Mouse (Mus musculus) neural tube, embryonic 11.5 days (tissue): Measurements from ENCODE around the gene Gpam. TPM values are rescaled to one million over a fixed set of nuclear protein-coding genes. Genes with fewer than 3 reads are reported as not detected.
"Not testable (repeated sequence)": the region's sequence is repeated elsewhere in the genome, so short reads cannot be mapped to it uniquely, and the experiment has no call there.

Experiments used
- ATAC-seq: fragments of 200-750 bp; cut with Nextera tagmentation; 2 replicates; pipeline ENCODE4 v1.8.0; 2017; ENCODE audit warnings: moderate number of reproducible peaks, mild to moderate bottlenecking, moderate TSS enrichment, moderate library complexity; ENCODE audit not compliant: insufficient read depth, low FRiP score, low TSS enrichment
- DNase-seq: peaks from one replicate; pipeline ENCODE4 v3.0.0-alpha.2; 2015; ENCODE audit warnings: low spot score
- H3K27ac ChIP-seq: fragments of 300-500 bp; sonication (generic); 2 replicates; pipeline ENCODE4 v1.5.1; 2014; ENCODE audit warnings: low read depth, mild to moderate bottlenecking, low read length
- H3K27me3 ChIP-seq: fragments of 300-500 bp; sonication (generic); 2 replicates; pipeline ENCODE4 v1.6.1; 2014; ENCODE audit warnings: mild to moderate bottlenecking, low read length, mixed read lengths; ENCODE audit not compliant: control insufficient read depth, insufficient read depth
- H3K36me3 ChIP-seq: fragments of 300-500 bp; sonication (generic); 2 replicates; pipeline ENCODE4 v1.6.1; 2014; ENCODE audit warnings: mild to moderate bottlenecking, low read length, moderate library complexity, mixed read lengths; ENCODE audit not compliant: control insufficient read depth, insufficient read depth
- H3K4me1 ChIP-seq: fragments of 300-500 bp; sonication (generic); 2 replicates; pipeline ENCODE4 v1.6.1; 2014; ENCODE audit warnings: low read length, mixed read lengths; ENCODE audit not compliant: control insufficient read depth, insufficient read depth
- H3K4me2 ChIP-seq: fragments of 300-500 bp; sonication (generic); 2 replicates; pipeline ENCODE4 v1.6.1; 2014; ENCODE audit warnings: low read depth, mild to moderate bottlenecking, moderate library complexity
- H3K4me3 ChIP-seq: fragments of 300-500 bp; sonication (generic); 2 replicates; pipeline ENCODE4 v1.5.1; 2014; ENCODE audit warnings: low read depth, low read length
- H3K9ac ChIP-seq: fragments of 300-500 bp; sonication (generic); 2 replicates; pipeline ENCODE4 v1.6.1; 2014; ENCODE audit warnings: mild to moderate bottlenecking, low read length
- H3K9me3 ChIP-seq: fragments of 300-500 bp; sonication (generic); 2 replicates; pipeline ENCODE4 v1.6.1; 2016; ENCODE audit warnings: low read length; ENCODE audit not compliant: control insufficient read depth
- WGBS: fragments of 180-500 bp; shearing (Covaris S2); extraction: QIAGEN DNeasy Blood & Tissue Kit; methylation state at CpG from one replicate; pipeline ENCODE4 v1.1.7; 2014; 5-methylcytosine and 5-hydroxymethylcytosine counted together
- polyA plus RNA-seq: library from polyadenylated mRNA; unstranded; fragments of >200 nt; fragmentation: Nextera tagmentation; extraction: Ambion mirVana; gene quantifications from 2 replicates; pipeline ENCODE4 v1.2.1, GENCODE M21; 2014

Gpam gene
- polyA plus RNA-seq, 1 experiment from 2014 or later = 20.4 TPM

DNA sequence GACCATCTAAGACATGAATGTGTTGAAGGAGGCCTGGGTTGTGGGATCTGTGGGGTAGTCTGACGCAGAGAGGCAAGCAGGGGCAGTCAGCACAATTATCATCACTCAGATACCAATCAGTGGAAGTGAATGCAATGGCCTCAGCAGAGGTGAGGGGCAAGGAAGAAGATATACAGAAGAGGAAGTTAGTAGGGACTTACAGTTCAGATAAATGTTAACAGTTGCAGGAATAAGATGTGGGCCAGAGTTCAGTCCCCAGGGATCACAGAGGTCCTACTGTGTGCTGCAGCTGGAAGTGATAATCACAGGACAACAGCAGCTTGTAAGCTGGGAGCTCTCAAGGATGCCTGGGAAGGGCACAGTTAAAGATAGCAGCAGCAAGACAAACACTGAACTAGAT lies 37.1 kb upstream of the Gpam start:
- no peaks in the 10 kb centered on the region for H3K4me1 ChIP-seq
- no peak overlapping the region for H3K4me2 ChIP-seq
- H3K9ac ChIP-seq = no peak overlapping the region
- no peak overlapping the region for H3K27ac ChIP-seq
- no peaks in the 10 kb centered on the region for H3K27me3 ChIP-seq
- no peak for ATAC-seq
- no peak for DNase-seq
- no peaks in the 10 kb centered on the region for H3K9me3 ChIP-seq
- WGBS = 83% methylated on average over 1 of the region's 1 CpGs
- H3K4me3 ChIP-seq = no peak overlapping the region
- no peaks in the 10 kb centered on the region for H3K36me3 ChIP-seq

DNA sequence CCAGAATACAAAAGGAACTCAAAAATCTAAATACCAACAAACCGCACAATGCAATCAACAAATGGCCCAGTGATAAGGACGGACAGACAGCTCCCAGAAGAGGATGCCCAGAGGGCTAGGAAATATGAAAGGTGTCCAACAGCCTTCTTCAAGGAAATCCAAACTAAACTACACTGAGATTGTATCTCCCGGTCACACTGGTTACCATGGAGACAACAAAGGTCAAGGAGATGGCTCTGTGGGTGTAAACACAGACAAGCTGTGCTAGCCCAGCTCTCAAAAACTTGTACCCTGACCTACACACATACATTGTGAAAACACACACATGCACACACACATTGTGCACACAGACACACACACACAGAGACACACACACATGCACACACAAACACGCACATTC lies 35.2 kb upstream of the Gpam start:
- H3K4me2 ChIP-seq = no peak overlapping the region
- H3K36me3 ChIP-seq = no peaks in the 10 kb centered on the region
- no peak for DNase-seq
- H3K4me1 ChIP-seq = no peaks in the 10 kb centered on the region
- no peak overlapping the region for H3K27ac ChIP-seq
- WGBS = 76% methylated on average over 4 of the region's 4 CpGs
- H3K9ac ChIP-seq = no peak overlapping the region
- no peaks in the 10 kb centered on the region for H3K27me3 ChIP-seq
- H3K4me3 ChIP-seq = no peak overlapping the region
- no peak for ATAC-seq
- H3K9me3 ChIP-seq = no peaks in the 10 kb centered on the region

DNA sequence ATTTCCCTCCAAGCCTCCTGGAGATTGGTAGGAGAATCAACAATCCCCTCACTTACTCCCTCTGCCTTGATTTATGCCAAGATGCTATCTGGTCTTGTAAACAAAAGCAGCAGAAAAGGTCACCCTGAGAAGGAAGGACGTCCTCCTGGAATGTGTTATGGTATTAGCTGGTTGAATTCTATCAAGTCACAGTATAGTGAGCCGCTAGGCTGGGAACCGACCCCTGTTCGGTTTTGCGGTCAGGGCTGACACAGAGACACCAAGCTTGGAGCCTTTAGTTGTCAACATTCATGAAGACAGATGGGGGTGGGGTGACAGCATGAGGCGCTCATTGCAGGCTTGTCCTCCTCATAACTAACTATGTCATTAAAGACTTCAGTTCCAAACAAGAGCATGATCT lies 32.8 kb upstream of the Gpam start:
- H3K4me1 ChIP-seq = no peaks in the 10 kb centered on the region
- no peak overlapping the region for H3K4me2 ChIP-seq
- no peak overlapping the region for H3K27ac ChIP-seq
- no peaks in the 10 kb centered on the region for H3K36me3 ChIP-seq
- H3K9ac ChIP-seq = no peak overlapping the region
- no peak for ATAC-seq
- no peak for DNase-seq
- no peaks in the 10 kb centered on the region for H3K27me3 ChIP-seq
- no peak overlapping the region for H3K4me3 ChIP-seq
- 86% methylated on average over 6 of the region's 6 CpGs for WGBS
- H3K9me3 ChIP-seq = no peaks in the 10 kb centered on the region

DNA sequence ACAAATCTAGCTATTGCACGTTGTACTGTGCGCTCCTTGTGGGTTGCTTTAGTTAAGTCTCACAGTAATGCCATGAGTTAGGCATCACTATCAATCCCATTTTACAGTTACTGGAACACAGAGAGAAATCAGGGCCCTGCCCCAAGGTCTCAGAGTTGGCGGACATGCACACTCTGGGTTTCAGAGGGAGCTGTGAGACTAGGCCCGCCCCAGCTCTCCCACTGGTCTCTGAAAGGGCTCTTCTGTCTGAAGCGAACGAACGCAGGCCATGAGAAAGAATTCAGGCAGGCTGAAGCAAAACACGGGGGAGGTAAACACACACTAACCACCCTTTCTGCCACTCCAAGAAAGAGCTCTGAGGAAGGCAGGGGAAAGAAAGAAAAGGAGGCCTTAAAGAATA lies 31.6 kb upstream of the Gpam start:
- Histone ChIP-seq H3K36me3 (no peaks in the 10 kb centered on the region), H3K4me3 (no peak overlapping the region), H3K27ac (no peak overlapping the region), H3K9me3 (no peaks in the 10 kb centered on the region), H3K4me2 (no peak overlapping the region), H3K27me3 (no peaks in the 10 kb centered on the region), H3K4me1 (no peaks in the 10 kb centered on the region), H3K9ac (no peak overlapping the region)
- ATAC-seq (no peak), DNase-seq (no peak)
- 81% methylated on average over 8 of the region's 8 CpGs for WGBS

DNA sequence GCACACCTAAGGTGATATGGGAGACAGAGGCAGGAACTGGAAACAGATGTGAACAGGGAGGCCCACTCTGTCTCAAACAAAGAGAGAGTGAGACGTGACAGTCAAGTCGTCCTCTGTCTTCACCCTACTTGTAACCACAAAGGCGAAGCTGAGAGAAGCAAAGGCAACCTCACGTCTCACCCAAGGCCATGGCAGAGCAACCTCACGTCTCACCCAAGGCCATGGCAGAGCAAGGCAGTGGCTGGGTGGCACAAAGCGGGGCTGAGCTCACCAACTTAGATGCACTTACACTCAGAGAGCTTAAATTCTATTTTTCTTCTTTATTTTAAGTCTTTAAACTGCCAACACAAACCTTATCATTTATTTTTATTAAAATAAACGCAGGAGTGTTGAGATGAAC lies 30.0 kb upstream of the Gpam start:
- WGBS = 87% methylated on average over 7 of the region's 7 CpGs
- DNase-seq (no peak), ATAC-seq (no peak)
- Histone ChIP-seq H3K27me3 (no peaks in the 10 kb centered on the region), H3K9me3 (no peaks in the 10 kb centered on the region), H3K36me3 (no peaks in the 10 kb centered on the region), H3K4me2 (no peak overlapping the region), H3K4me1 (no peaks in the 10 kb centered on the region), H3K4me3 (no peak overlapping the region), H3K27ac (no peak overlapping the region), H3K9ac (no peak overlapping the region)

DNA sequence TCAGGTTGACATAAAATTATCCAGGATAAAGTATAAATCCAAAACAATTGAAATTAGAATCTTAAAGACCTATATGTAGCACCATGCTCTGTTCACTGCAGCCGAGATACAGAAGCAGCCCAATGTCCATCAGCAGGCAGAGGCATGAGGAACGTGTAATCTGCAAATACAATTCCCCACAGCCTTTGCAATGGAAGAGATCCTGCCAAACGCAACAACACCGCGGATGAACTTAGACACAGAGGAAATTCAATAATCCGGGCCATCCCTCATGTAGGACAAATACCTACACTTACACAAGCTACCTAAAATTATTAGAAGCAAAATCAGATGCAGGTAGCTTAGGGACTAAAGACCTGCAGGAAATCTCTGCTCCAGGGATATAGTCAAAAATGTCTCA lies 25.9 kb upstream of the Gpam start:
- no peaks in the 10 kb centered on the region for H3K27me3 ChIP-seq
- H3K4me3 ChIP-seq = no peak overlapping the region
- no peaks in the 10 kb centered on the region for H3K4me1 ChIP-seq
- H3K9me3 ChIP-seq = no peaks in the 10 kb centered on the region
- no peak for ATAC-seq
- no peak overlapping the region for H3K27ac ChIP-seq
- H3K9ac ChIP-seq = no peak overlapping the region
- H3K36me3 ChIP-seq = no peaks in the 10 kb centered on the region
- DNase-seq = no peak
- H3K4me2 ChIP-seq = no peak overlapping the region
- whole genome bisulfite sequencing = 92% methylated on average over 6 of the region's 6 CpGs

DNA sequence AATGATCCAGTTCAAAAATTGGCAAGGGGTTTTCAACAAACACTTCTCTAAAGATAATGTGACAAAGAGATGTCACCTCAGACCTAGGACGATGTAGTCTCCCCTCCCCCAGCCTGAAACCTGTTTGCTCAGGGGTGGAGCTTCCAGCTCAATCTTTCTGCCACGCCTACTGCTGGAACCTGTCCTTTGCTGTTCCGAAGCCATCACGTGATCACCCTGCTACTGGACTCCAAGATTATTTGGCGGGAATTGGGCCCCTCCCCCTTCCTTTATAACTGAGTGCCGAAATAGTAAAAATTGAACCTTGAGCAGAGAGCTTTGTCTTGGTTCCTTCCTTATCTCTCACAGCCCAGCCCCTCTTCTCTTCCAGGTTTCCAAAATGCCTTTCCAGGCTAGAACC lies 25.2 kb upstream of the Gpam start:
- H3K4me1 ChIP-seq, ATAC-seq, H3K36me3 ChIP-seq, H3K4me2 ChIP-seq, H3K4me3 ChIP-seq, H3K27ac ChIP-seq, DNase-seq, H3K9me3 ChIP-seq, H3K9ac ChIP-seq, H3K27me3 ChIP-seq: not testable (repeated sequence)
- WGBS = 67% methylated on average over 5 of the region's 6 CpGs

DNA sequence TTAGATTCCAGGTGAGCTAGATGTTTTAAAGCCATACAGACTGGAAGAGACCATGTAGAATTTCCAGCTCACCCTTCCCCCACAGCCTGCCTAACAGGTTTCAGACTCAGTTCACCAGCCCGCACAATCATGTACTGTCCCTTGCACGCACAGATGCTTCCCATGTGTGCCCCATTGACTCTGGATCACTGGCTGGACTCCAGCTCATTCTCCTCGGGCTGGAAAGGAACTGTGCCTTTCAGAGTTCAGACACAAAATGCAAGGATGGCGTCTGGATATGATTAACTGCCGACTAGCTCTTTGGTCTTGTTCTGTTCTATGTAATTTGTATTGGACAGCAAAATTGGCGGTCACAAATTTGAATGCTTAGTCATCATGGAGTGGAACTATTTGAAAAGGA lies 22.6 kb upstream of the Gpam start:
- ATAC-seq = no peak
- Histone ChIP-seq H3K4me2 (no peak overlapping the region), H3K4me1 (peaks cover 4% of the 10 kb centered on the region; the same call in 1 of the 2 replicates), H3K27ac (no peak overlapping the region), H3K9ac (no peak overlapping the region), H3K9me3 (no peaks in the 10 kb centered on the region), H3K36me3 (no peaks in the 10 kb centered on the region), H3K4me3 (no peak overlapping the region), H3K27me3 (no peaks in the 10 kb centered on the region)
- peak; percentile 16 for DNase-seq
- WGBS = 63% methylated on average over 6 of the region's 6 CpGs

DNA sequence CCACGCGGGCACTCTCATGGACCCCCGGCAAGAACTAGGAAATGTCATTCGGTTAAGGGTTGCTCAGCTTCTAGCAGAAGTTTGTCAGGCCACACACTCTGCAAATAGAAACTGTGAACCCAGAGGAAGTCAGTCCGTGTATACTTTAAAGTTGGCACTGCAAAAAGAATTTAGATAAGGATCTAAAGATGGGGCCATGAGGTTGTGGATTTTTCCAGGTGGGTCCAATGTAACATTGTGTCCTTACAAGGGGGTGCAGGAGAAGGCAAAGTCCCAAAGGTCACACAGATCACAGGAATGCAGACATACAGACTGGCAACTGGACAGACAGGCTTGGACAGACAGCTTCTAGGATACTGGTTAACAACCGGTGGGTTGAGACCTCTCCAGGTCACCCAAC lies 21.1 kb upstream of the Gpam start:
- Histone ChIP-seq H3K4me3 (no peak overlapping the region), H3K27me3 (no peaks in the 10 kb centered on the region), H3K4me2 (no peak overlapping the region), H3K9ac (no peak overlapping the region), H3K27ac (no peak overlapping the region), H3K4me1 (peaks cover 11% of the 10 kb centered on the region; the same call in 1 of the 2 replicates), H3K9me3 (no peaks in the 10 kb centered on the region), H3K36me3 (no peaks in the 10 kb centered on the region)
- DNase-seq (no peak), ATAC-seq (no peak)
- WGBS = 88% methylated on average over 6 of the region's 6 CpGs
